Mouse (Mus musculus) adipocyte (in vitro differentiated cells): Measurements from ENCODE around the gene Trp53inp2.

Source experiments
- DNase-seq: peaks from one replicate; pipeline ENCODE4 v3.0.0-alpha.2; 2016; ENCODE audit warnings: low spot score

The Trp53inp2 gene

GRCm38 (mm10) chr2:155380261-155381059 is at the start of gene Trp53inp2:
Trp53inp2 (plus strand) TSS chr2:155381059.
- DNase-seq = peak; percentile 72

DNA sequence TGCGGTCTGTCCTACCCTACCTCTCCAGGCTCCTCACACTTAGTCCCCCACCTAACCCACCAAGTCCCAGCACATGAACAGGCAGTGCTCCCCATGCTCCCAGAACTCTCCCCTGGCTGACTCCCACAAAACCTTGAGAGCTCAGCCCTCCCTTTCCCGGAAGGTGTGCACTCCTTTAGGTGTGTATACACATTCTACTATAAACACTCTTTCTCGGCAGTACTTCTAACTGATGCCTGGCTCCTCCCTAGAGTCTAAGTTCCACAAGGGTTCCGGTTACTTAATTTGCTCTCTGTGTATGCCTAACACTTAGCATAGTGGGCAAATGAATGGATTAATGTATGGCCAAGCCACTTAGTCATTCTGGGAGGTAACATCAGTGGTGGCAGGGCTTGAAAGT is 49.5 kb upstream of the Trp53inp2 start:
- DNase-seq = no peak

- peak; percentile 22 for DNase-seq
These were observed 47.4 kb upstream of the Trp53inp2 start for GRCm38 (mm10) chr2:155333421-155333820.

DNA sequence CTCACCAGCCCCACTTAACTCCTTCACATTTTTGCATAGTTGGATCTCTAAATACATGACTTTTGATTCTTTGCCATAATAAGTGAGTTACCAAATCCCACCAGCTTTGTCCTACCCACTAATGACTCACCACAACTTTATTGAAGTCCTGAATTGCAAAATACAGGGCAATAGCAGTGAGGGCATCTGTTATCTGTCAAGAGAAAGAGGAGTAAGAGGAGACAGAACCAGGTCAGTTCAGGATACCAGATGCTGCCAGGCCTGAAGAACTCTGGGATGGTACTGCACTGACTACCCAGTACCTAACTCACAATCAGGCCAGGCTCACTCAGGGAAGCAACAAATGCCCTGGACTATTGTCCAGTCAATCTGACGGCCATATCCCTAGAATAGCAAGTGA is 45.6 kb upstream of the Trp53inp2 start:
- no peak for DNase-seq

DNA sequence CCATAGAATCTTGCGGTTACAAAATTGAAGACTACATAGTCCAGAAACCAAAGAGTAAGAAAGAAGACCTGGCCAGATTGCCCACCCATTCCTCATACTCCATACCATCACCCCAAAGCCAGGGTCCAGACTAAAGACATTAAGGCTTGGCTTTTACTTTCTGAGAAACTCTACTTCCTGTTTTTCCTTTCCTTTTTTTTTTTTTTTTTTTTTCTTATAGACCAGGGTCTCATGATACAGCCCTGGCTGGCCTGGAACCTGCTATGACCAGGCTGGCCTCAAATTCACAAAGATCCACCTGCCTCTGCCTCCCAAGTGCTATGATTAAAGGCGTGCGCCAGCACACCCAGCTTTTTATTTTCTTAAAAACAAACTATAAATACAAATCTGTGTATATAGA is 44.6 kb upstream of the Trp53inp2 start:
- no peak for DNase-seq

- no peak for DNase-seq
These were observed 40.7 kb upstream of the Trp53inp2 start for GRCm38 (mm10) chr2:155340166-155340565.

GRCm38 (mm10) chr2:155346670-155347069 is 34.2 kb upstream of the Trp53inp2 start:
- no peak for DNase-seq

DNA sequence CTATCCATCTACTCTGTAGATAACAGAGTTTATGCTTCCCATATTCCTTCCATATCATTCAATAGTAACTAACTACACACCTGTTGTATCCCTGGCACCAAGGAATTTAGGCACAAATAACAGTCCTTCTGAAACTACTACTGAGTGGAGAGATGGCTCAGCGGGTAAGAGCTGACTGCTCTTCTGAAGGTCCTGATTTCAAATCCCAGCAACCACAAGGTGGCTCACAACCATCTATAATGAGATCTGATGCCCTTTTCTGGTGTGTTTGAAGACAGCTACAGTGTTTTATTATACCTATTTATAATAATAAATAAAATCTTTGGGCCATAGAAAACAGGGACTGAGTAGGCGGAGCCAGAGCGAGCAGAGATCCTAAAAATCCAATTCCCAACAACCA is 26.5 kb upstream of the Trp53inp2 start:
- no peak for DNase-seq

DNA sequence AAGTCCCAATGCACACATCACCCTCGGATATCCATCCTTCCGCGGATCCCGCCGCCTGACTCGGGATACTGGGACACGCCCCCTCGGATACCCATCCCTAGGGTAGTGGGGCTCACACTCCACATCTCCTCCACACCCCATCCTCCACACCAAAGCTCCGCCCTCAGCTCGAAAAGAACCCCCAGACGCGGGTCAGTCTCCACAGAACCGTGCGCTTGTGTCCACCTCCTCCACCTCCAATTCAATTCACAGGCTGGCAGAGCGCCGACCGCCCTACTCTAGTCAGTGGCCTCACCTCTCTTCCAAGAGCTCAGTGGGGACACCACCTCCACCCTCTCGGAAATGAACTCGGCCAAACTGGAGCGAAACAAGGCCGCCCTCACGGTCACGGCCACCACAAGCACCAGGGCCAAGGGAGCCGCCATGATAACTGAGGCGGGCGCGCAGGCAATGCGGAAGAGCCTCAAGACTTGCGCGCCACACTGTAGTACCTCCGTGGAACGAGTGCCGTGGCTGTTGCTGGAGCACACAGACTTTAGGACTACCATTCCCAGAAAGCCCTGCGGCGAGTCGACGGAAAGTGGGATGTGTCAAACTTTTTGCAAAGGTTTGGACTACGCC is 23.8 kb upstream of the Trp53inp2 start, which contains the start of gene Pigu:
Gene Pigu, minus strand, starts transcription at position 460 of the 621 bp plus-strand sequence.
- peak; percentile 97 for DNase-seq

DNA sequence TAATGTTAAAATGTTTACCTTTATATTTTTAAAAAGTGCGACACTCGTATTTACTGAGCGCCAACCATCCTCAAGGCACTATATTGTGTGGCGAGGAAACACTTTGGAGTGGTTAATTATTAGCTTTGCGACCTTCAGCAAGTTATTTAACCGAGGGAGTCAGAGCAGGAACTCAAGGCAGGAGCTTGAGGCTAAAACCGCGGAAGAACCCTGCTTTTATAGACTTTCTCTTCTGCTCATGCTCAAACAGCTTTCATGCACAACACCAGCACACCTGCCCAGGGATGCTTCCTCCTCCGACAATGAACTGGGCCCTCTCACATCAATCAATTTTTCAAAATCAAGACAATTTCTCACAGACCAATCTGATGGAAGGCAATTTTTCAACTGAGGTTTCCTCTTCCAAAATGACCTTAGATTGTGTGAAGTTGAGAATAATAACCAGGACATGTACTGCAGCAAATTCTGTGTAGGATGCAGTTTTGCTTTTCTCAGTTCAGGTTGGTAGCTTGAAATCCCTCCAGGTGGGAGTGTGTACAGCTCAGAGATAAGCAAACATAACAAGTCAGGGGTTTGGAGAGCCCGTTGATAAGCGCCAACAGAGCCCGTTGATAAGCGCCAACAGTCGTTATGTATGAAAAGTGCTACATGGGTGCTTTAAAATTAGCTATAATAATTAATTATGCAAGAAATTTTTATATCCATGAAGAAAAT is 23.0 kb upstream of the Trp53inp2 start:
- no peak for DNase-seq

DNA sequence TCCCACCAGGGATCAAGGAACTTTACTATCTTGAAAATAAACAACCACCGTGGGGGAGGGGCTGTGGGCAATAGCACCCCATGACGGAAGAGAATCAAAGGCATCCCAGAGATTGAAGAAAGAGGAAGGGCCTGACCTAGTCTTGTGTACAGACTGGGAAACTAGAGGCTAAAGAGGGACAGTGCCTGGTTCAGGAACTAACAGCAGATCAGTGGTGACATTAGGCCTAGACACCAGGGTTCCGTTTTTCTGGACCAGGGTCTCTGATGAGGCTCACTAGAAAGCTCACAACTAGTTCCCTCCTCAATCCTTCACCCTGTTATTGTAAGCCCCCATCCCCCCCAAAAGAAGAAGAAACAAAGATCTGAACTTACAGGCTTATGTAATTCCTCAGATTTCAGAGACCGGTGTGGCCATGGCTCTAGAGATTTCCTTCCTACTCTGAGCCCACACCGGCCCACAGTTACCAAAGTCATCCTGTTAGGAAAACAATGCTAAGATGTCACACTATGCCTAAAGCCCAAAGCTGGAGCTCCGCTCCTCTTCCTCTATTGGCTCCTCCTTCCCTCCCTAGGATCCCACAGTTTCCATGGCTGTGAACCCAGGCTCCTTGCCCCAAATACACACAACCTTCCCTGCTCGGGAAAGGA is 13.1 kb upstream of the Trp53inp2 start:
- no peak for DNase-seq

- peak; percentile 62 for DNase-seq
These were observed 11.5 kb upstream of the Trp53inp2 start for GRCm38 (mm10) chr2:155369333-155369883.

DNA sequence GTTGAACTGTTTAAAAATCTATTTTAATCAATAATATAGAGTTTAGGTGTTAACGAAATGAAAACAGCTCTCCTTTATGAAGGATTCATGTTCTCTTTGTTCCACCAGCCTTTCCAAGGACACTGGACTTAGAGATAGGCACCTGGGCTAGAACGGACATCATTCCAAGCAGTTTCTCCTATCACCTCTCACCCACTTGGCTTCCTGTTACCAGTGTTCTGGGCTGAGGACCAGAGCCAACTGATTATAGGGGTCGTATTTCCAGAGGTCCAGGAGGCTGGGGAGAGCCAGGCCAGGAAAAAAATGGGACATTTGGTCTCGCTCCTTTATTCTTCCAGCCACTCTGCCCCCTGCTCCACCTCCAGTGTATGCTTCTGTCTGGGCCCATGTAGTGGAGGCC is 8.4 kb upstream of the Trp53inp2 start:
- DNase-seq = no peak

- no peak for DNase-seq
These were observed 7.6 kb upstream of the Trp53inp2 start for GRCm38 (mm10) chr2:155373302-155373701.

GRCm38 (mm10) chr2:155373886-155374285 is 7.0 kb upstream of the Trp53inp2 start:
- no peak for DNase-seq

GRCm38 (mm10) chr2:155374521-155374920 is 6.3 kb upstream of the Trp53inp2 start:
- no peak for DNase-seq

GRCm38 (mm10) chr2:155376191-155376590 is 4.7 kb upstream of the Trp53inp2 start:
- no peak for DNase-seq

DNA sequence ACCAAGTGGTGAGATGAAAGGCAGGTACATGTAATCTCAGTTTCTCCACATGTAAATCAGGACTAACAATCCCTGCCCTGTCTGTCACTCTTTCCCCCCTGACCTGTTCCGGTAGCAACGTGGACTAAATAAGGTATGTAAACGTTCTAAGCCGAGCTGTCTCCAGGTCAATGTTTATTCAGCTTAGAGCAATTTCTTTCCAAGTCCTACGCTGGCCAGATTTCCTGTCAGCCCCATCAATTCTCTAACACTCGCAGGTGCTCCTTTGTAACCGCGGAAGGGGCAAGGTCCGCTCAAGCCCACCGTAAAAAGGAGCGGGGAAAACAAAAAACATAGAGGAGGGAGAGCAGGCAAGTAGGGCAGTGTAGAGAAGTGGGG is 190 bp downstream of the Trp53inp2 start:
- no peak for DNase-seq

DNA sequence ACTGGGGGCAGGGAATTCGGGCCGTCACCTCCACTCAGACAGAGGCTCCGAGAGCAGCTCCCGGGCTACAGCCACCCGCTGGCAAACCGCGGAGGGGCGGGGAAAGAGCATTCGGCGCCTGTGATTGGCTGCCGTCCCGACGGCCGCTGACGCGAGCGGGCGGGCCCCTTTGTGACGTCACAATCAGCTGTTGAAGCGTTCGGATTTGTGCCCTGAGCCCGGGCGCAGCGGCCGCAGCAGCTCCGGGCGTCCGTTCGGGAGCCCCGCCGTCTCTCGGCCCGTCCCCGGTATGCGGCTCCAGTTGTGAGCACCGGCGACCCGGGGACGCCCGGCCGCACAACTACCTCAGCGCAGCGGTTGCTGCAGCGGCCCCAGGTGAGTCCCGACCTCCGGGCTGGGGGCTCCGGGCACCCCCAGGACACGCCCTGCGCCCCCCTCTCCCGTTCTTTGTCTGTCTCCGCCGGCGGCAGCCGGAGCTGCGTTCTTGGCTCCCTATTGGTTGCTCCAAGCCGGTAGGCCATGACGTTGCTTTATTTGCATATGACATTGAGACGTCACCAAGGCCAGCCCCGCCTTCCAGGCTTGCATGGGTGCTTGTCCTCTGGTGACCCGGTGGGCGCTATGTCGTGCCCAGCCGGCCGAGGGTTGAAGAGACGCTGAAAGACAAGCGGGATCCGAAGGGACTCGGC is 928 bp downstream of the Trp53inp2 start:
- peak; percentile 96 for DNase-seq

DNA sequence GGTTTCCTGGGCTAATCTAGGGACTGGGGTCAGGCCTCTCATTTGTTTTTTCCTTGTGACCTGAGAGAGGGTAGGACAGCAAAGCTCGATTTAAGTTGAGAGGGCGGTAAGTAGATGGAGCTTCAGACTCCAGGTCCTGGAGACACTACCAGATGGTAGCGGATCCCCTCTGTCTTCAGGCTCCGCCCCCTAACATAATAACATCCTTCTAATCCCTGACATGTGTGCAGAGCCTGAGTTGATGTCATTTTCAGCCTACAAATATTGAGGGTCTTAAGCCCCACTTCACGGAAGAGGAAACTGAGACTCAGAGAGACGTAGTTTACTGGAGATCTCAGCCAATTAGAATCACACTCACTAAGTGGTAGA is 1.5 kb downstream of the Trp53inp2 start:
- no peak for DNase-seq

DNA sequence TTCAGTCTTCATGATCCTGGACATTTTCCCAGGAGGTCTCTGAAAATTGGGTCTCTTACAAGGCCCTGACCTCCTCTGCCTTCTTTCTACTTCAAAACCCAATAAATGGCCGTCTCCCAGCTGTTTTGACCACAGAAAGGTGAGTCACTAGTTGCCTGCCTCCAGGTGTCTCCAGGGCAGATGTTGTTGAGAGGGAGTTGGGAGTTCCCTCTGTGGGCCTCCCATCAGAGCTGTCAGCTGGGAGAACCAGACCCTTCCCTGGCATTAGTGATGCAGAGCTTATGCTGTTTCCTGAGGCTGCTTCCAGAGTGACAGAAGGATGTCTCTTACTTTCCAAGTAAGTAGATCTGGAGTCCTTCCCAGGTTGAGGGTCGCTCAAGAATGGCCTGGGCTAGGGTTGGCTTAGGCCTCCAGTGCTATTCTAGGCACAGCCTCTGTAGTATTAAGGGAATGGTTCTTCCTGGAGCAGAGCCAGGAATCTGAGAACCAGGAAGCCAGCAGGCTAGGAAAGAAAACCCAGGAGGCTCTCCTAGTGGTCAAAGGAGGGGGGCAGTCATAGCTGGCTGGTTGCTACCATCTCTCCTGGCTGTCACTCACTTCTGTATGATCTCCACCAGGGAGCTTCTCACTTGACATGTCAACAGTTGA is 2.1 kb downstream of the Trp53inp2 start:
- DNase-seq = peak; percentile 81
